Mouse (Mus musculus): ENCODE measurements at regions not wholly inside any gene's neighbourhood (a gene's known extent, or its start where the extent isn't known, plus 50 kb on each side); places are given as distances from the start of the nearest gene placed in this dataset.
A peak's percentile ranks its signal among the peaks of the same experiment; 100 is the strongest.

- DNase-seq (ENCODE audit: low spot score): no peak
Observed at GRCm38 (mm10) chr4:50291397-50291945, 445.9 kb upstream of the Grin3a start.

GRCm38 (mm10) chr4:50286602-50287001 is 441.1 kb upstream of the Grin3a start:
- DNase-seq (ENCODE audit: low spot score): no peak

- DNase-seq (ENCODE audit: low spot score): peak; percentile 19
Observed at GRCm38 (mm10) chr4:50259012-50259601, 413.6 kb upstream of the Grin3a start.

- no peak for DNase-seq (ENCODE audit: low spot score)
Observed at GRCm38 (mm10) chr4:50242042-50242441, 396.5 kb upstream of the Grin3a start.

GRCm38 (mm10) chr4:50240951-50241350 is 395.4 kb upstream of the Grin3a start:
- no peak for DNase-seq (ENCODE audit: low spot score)

- DNase-seq (ENCODE audit: low spot score): no peak
Observed at GRCm38 (mm10) chr4:50239386-50239785, 393.8 kb upstream of the Grin3a start.

- no peak for DNase-seq (ENCODE audit: low spot score)
Observed at GRCm38 (mm10) chr4:50235476-50235875, 389.9 kb upstream of the Grin3a start.

GRCm38 (mm10) chr4:50203348-50203747 is 357.8 kb upstream of the Grin3a start:
- DNase-seq (ENCODE audit: low spot score): no peak

- DNase-seq (ENCODE audit: low spot score): no peak
Observed at GRCm38 (mm10) chr4:50177196-50177595, 331.7 kb upstream of the Grin3a start.

- no peak for DNase-seq (ENCODE audit: low spot score)
Observed at GRCm38 (mm10) chr4:50176656-50177055, 331.1 kb upstream of the Grin3a start.

- DNase-seq (ENCODE audit: low spot score): no peak
Observed at GRCm38 (mm10) chr4:50160893-50161292, 315.3 kb upstream of the Grin3a start.

- no peak for DNase-seq (ENCODE audit: low spot score)
Observed at GRCm38 (mm10) chr4:50145926-50146325, 300.4 kb upstream of the Grin3a start.

GRCm38 (mm10) chr4:50130262-50130661 is 284.7 kb upstream of the Grin3a start:
- DNase-seq (ENCODE audit: low spot score): no peak

GRCm38 (mm10) chr4:50106557-50106956 is 261.0 kb upstream of the Grin3a start:
- no peak for DNase-seq (ENCODE audit: low spot score)

GRCm38 (mm10) chr4:50087860-50088259 is 242.3 kb upstream of the Grin3a start:
- DNase-seq (ENCODE audit: low spot score): no peak

- no peak for DNase-seq (ENCODE audit: low spot score)
Observed at GRCm38 (mm10) chr4:50086676-50087075, 241.1 kb upstream of the Grin3a start.

- DNase-seq (ENCODE audit: low spot score): no peak
Observed at GRCm38 (mm10) chr4:50055519-50055918, 210.0 kb upstream of the Grin3a start.

GRCm38 (mm10) chr4:50041476-50041875 is 195.9 kb upstream of the Grin3a start:
- no peak for DNase-seq (ENCODE audit: low spot score)

GRCm38 (mm10) chr4:50036079-50036478 is 190.5 kb upstream of the Grin3a start:
- no peak for DNase-seq (ENCODE audit: low spot score)

- no peak for DNase-seq (ENCODE audit: low spot score)
Observed at GRCm38 (mm10) chr4:50025356-50025755, 179.8 kb upstream of the Grin3a start.

All from left cerebral cortex, adult 11 months (tissue).